Mouse (Mus musculus) intestine, embryonic 14.5 days (tissue): ENCODE measurements at regions not wholly inside any gene's neighbourhood (a gene's known extent, or its start where the extent isn't known, plus 50 kb on each side); places are given as distances from the start of the nearest gene placed in this dataset.
A peak's percentile ranks its signal among the peaks of the same experiment; 100 is the strongest.

Source experiments
- ATAC-seq: fragments of 200-750 bp; cut with Nextera tagmentation; replicated peaks from 2 replicates; pipeline ENCODE4 v1.8.0; 2017; ENCODE audit warnings: low read depth, moderate number of reproducible peaks, moderate TSS enrichment, moderate library complexity; ENCODE audit not compliant: low FRiP score, low TSS enrichment
- DNase-seq: peaks from one replicate; pipeline ENCODE4 v3.0.0-alpha.2; 2018; ENCODE audit warnings: low spot score
- H3K27ac ChIP-seq: fragments of 300-500 bp; sonication (generic); 2 replicates; pipeline ENCODE4 v1.5.1; 2014; ENCODE audit warnings: low read depth, mild to moderate bottlenecking, control low read depth
- H3K27me3 ChIP-seq: fragments of 300-500 bp; sonication (generic); replicated peaks from 2 replicates; pipeline ENCODE4 v1.6.1; 2014; ENCODE audit warnings: low read length, control low read depth; ENCODE audit not compliant: control insufficient read depth, insufficient read depth
- H3K36me3 ChIP-seq: fragments of 300-500 bp; sonication (generic); 2 replicates; pipeline ENCODE4 v1.6.1; 2014; ENCODE audit warnings: low read length, control low read depth; ENCODE audit not compliant: control insufficient read depth, insufficient read depth
- H3K4me1 ChIP-seq: fragments of 300-500 bp; sonication (generic); replicated peaks from 2 replicates; pipeline ENCODE4 v1.6.1; 2014; ENCODE audit warnings: low read length, control low read depth, mixed read lengths; ENCODE audit not compliant: control insufficient read depth, insufficient read depth
- H3K4me2 ChIP-seq: fragments of 300-500 bp; sonication (generic); 2 replicates; pipeline ENCODE4 v1.6.1; 2014; ENCODE audit warnings: low read length
- H3K4me3 ChIP-seq: fragments of 300-500 bp; sonication (generic); 2 replicates; pipeline ENCODE4 v1.5.1; 2014; ENCODE audit warnings: low read depth, low read length, control low read depth, mixed read lengths
- H3K9ac ChIP-seq: fragments of 300-500 bp; sonication (generic); 2 replicates; pipeline ENCODE4 v1.6.1; 2014; ENCODE audit warnings: mild to moderate bottlenecking, low read length
- H3K9me3 ChIP-seq: fragments of 300-500 bp; sonication (generic); 2 replicates; pipeline ENCODE4 v1.6.1; 2016; ENCODE audit warnings: low read length, control low read depth; ENCODE audit not compliant: control insufficient read depth
- WGBS: fragments of 180-500 bp; shearing (Covaris S2); extraction: QIAGEN DNeasy Blood & Tissue Kit; methylation state at CpG from one replicate; pipeline ENCODE4 v1.1.7; 2014; 5-methylcytosine and 5-hydroxymethylcytosine counted together

DNA sequence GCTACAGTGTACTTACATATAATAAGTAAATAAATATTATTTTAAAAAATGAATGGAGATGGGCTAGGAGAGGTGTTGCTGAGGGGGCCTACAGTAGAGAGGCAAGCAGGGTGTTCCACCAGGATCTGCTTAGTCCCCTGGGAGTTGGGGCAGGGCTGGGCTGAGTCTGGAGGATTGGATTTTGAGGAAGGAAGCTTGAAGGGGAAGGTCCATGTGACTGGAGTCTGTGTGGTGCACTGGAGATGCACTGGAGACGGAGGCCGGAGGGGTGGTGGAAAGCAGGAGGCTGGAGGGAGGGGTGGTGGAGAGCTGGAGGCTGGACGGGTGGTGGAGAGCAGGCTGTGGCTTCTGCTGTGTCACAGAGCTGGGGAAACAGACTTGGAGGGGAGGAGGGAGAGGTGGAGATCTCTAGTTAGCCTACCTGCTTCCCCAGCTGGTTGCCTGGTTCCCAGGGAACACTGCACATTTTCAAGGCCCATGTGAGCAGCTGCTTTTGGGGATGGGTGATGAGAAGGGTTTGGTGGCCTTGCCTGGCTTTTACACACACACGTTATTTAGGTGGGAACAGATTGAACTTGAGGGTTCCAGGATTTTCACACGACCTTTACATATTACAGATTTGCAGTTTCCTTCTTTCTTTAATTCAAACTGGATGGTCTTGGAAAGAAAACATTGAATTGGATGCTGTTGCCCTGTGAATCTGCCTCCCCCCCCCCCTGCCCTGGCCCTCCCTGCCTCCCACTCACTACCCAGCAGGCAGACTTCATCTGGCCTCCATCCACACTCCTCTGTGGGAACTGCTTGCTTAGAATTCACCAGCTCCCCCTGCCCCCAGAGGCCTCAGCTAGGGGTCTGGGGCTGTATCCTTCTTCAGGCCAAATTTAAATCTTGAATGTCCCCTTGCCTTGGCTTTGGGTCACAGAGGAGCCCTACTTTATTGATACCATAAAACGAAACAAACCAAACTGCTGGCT, 51.7 kb upstream of the Slc35c1 start:
- Histone ChIP-seq H3K4me2 (no peak overlapping the region), H3K36me3 (no peaks in the 10 kb centered on the region), H3K9me3 (no peaks in the 10 kb centered on the region), H3K4me3 (no peak overlapping the region), H3K9ac (no peak overlapping the region), H3K4me1 (no peaks in the 10 kb centered on the region), H3K27ac (no peak overlapping the region), H3K27me3 (no peaks in the 10 kb centered on the region)
- peak; percentile 13 for DNase-seq
- WGBS: 64% methylated on average over 6 of the region's 6 CpGs
- ATAC-seq: no peak
